Mouse (Mus musculus): Measurements from ENCODE around the gene Taf1. TPM values are rescaled to one million over a fixed set of nuclear protein-coding genes. Genes with fewer than 3 reads are reported as not detected.

The Taf1 gene
- polyA plus RNA-seq, 1 experiment from 2014 or later = 3.2 TPM

GRCm38 (mm10) chrX:101636821-101637525, 104.4 kb downstream of the Taf1 start:
- no peak overlapping the region for H3K4me3 ChIP-seq (ENCODE audit: low read depth, low read length)
- no peak overlapping the region for H3K27ac ChIP-seq (ENCODE audit: low read depth, low read length)
- no peaks in the 10 kb centered on the region for H3K36me3 ChIP-seq (ENCODE audit: control insufficient read depth, insufficient read depth)
- no peak for ATAC-seq
- H3K9me3 ChIP-seq (ENCODE audit: control insufficient read depth) = no peaks in the 10 kb centered on the region
- no peak for TF ChIP-seq CTCF (IDR thresholded peaks at IDR 0.05; ENCODE audit: low read depth)
- 45% methylated on average over 8 of the region's 9 CpGs for WGBS
- H3K9ac ChIP-seq (ENCODE audit: low read depth, low read length) = no peak overlapping the region
- H3K4me1 ChIP-seq (replicated peaks; ENCODE audit: control insufficient read depth, insufficient read depth, low read length) = no peaks in the 10 kb centered on the region
- no peaks in the 10 kb centered on the region for H3K27me3 ChIP-seq (replicated peaks; ENCODE audit: control insufficient read depth, insufficient read depth, low read length)
- H3K4me2 ChIP-seq (replicated peaks; ENCODE audit: low read depth) = no peak overlapping the region

- Histone ChIP-seq H3K9me3 (ENCODE audit: control insufficient read depth) (no peaks in the 10 kb centered on the region), H3K27ac (ENCODE audit: low read depth, low read length) (peak overlapping the region; percentile 41; the same call in 1 of the 2 replicates), H3K27me3 (replicated peaks; ENCODE audit: control insufficient read depth, insufficient read depth, low read length) (no peaks in the 10 kb centered on the region), H3K4me3 (ENCODE audit: low read depth, low read length) (peak overlapping the region; percentile 69), H3K4me2 (replicated peaks; ENCODE audit: low read depth) (peak overlapping the region; percentile 57), H3K9ac (ENCODE audit: low read depth, low read length) (no peak overlapping the region), H3K4me1 (replicated peaks; ENCODE audit: control insufficient read depth, insufficient read depth, low read length) (no peaks in the 10 kb centered on the region), H3K36me3 (ENCODE audit: control insufficient read depth, insufficient read depth) (no peaks in the 10 kb centered on the region)
- no peak for TF ChIP-seq CTCF (IDR thresholded peaks at IDR 0.05; ENCODE audit: low read depth)
- WGBS = 26% methylated on average over 3 of the region's 3 CpGs
- ATAC-seq = no peak
Observed at GRCm38 (mm10) chrX:101638856-101639255, 106.3 kb downstream of the Taf1 start.

- Histone ChIP-seq H3K4me2 (replicated peaks; ENCODE audit: low read depth) (peak overlapping the region; percentile 57), H3K9me3 (ENCODE audit: control insufficient read depth) (no peaks in the 10 kb centered on the region), H3K27me3 (replicated peaks; ENCODE audit: control insufficient read depth, insufficient read depth, low read length) (no peaks in the 10 kb centered on the region), H3K9ac (ENCODE audit: low read depth, low read length) (no peak overlapping the region), H3K4me3 (ENCODE audit: low read depth, low read length) (peak overlapping the region; percentile 69), H3K27ac (ENCODE audit: low read depth, low read length) (peak overlapping the region; percentile 41), H3K4me1 (replicated peaks; ENCODE audit: control insufficient read depth, insufficient read depth, low read length) (no peaks in the 10 kb centered on the region), H3K36me3 (ENCODE audit: control insufficient read depth, insufficient read depth) (no peaks in the 10 kb centered on the region)
- no peak for ATAC-seq
- 20% methylated on average over 13 of the region's 13 CpGs for WGBS
- TF ChIP-seq CTCF (IDR thresholded peaks at IDR 0.05; ENCODE audit: low read depth) = no peak
Observed at GRCm38 (mm10) chrX:101639306-101639705, 106.8 kb downstream of the Taf1 start.

GRCm38 (mm10) chrX:101639741-101640166, 107.2 kb downstream of the Taf1 start, which contains the start of gene Ogt:
Gene Ogt (plus strand): TSS chrX:101640060.
- Histone ChIP-seq H3K4me1 (replicated peaks; ENCODE audit: control insufficient read depth, insufficient read depth, low read length) (no peaks in the 10 kb centered on the region), H3K4me2 (replicated peaks; ENCODE audit: low read depth) (peak within 1 kb of the TSS; percentile 59), H3K36me3 (ENCODE audit: control insufficient read depth, insufficient read depth) (no peaks in the 10 kb centered on the region), H3K27ac (ENCODE audit: low read depth, low read length) (peak within 1 kb of the TSS; percentile 60), H3K9ac (ENCODE audit: low read depth, low read length) (peak within 1 kb of the TSS; percentile 74), H3K27me3 (replicated peaks; ENCODE audit: control insufficient read depth, insufficient read depth, low read length) (no peaks in the 10 kb centered on the region), H3K9me3 (ENCODE audit: control insufficient read depth) (no peaks in the 10 kb centered on the region), H3K4me3 (ENCODE audit: low read depth, low read length) (peak within 1 kb of the TSS; percentile 69)
- no peak for TF ChIP-seq CTCF (IDR thresholded peaks at IDR 0.05; ENCODE audit: low read depth)
- 13% methylated on average over 24 of the region's 24 CpGs for WGBS
- peak; percentile 91 for ATAC-seq

- Histone ChIP-seq H3K36me3 (ENCODE audit: control insufficient read depth, insufficient read depth) (no peaks in the 10 kb centered on the region), H3K4me1 (replicated peaks; ENCODE audit: control insufficient read depth, insufficient read depth, low read length) (no peaks in the 10 kb centered on the region), H3K4me2 (replicated peaks; ENCODE audit: low read depth) (peak overlapping the region; percentile 59), H3K9ac (ENCODE audit: low read depth, low read length) (peak overlapping the region; percentile 74), H3K4me3 (ENCODE audit: low read depth, low read length) (peak overlapping the region; percentile 69), H3K27ac (ENCODE audit: low read depth, low read length) (peak overlapping the region; percentile 60), H3K9me3 (ENCODE audit: control insufficient read depth) (no peaks in the 10 kb centered on the region), H3K27me3 (replicated peaks; ENCODE audit: control insufficient read depth, insufficient read depth, low read length) (no peaks in the 10 kb centered on the region)
- TF ChIP-seq CTCF (IDR thresholded peaks at IDR 0.05; ENCODE audit: low read depth) = no peak
- peak; percentile 47 for ATAC-seq
- 17% methylated on average over 45 of the region's 45 CpGs for WGBS
Observed at GRCm38 (mm10) chrX:101640194-101641160, 107.9 kb downstream of the Taf1 start.

- Histone ChIP-seq H3K4me1 (replicated peaks; ENCODE audit: control insufficient read depth, insufficient read depth, low read length) (no peaks in the 10 kb centered on the region), H3K4me2 (replicated peaks; ENCODE audit: low read depth) (peak overlapping the region; percentile 59), H3K27me3 (replicated peaks; ENCODE audit: control insufficient read depth, insufficient read depth, low read length) (no peaks in the 10 kb centered on the region), H3K27ac (ENCODE audit: low read depth, low read length) (no peak overlapping the region), H3K4me3 (ENCODE audit: low read depth, low read length) (peak overlapping the region; percentile 69), H3K36me3 (ENCODE audit: control insufficient read depth, insufficient read depth) (no peaks in the 10 kb centered on the region), H3K9me3 (ENCODE audit: control insufficient read depth) (no peaks in the 10 kb centered on the region), H3K9ac (ENCODE audit: low read depth, low read length) (peak overlapping the region; percentile 74; the same call in 1 of the 2 replicates)
- no peak for TF ChIP-seq CTCF (IDR thresholded peaks at IDR 0.05; ENCODE audit: low read depth)
- ATAC-seq = no peak
- 19% methylated on average over 6 of the region's 6 CpGs for WGBS
Observed at GRCm38 (mm10) chrX:101641161-101641530, 108.6 kb downstream of the Taf1 start.

Measured in intestine, postnatal 0 days (tissue).